In the genomic region with DNA sequence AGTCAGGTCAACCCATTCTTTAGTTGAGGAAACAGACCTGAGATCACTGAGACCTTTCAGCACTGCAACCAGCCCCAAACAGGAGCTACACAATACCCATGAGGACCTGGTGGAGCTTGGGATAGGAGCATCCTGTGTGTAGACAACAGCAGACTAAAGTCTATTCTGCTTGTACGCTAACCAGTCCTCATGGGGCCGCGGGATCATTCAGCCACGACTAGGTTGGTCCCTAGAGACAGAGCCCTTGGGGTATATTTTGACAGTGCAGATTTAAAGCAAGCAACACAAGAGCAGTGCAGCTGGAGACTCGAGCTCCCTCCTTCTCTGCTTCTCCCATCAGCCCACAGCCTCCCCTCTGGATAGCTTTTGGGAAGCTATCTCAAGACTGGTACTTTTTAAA, we compare ENCODE assay signal across 11 mouse cellular contexts. TPM values are rescaled to one million over a fixed set of nuclear protein-coding genes. Genes with fewer than 3 reads are reported as not detected.
"Had no signal": no experiment of that assay in that cellular context is flagged by ENCODE, and none has a peak within 500 bp of the region (broad histone marks: within the 10 kb centered on the region; RNA-seq: fewer than 3 reads in every experiment).

No protein-coding gene starts in this region.

- H3K36me3 ChIP-seq: kidney, embryonic 15.5 days; limb, embryonic 15.5 days; liver, embryonic 13.5 days; midbrain, embryonic 12.5 days had no signal

- H3K27me3 ChIP-seq: kidney, embryonic 15.5 days; limb, embryonic 15.5 days; liver, embryonic 13.5 days; midbrain, embryonic 12.5 days had no signal

- DNase-seq: kidney, adult 2 months; kidney, postnatal 25 days; liver, embryonic 13.5 days; lung, adult 18-20 months; right cerebral cortex, adult 18-20 months; thymus, adult 2 months; thymus, postnatal 25 days had no signal

RNA-seq across cellular contexts. Expression of a gene that starts 51.7 kb away (rescaled TPM):
- total RNA-seq: megakaryocyte-erythroid progenitor cell, adult 5-6 weeks had no signal
